Mouse (Mus musculus) testis, adult 2 months (tissue): ENCODE measurements at regions not wholly inside any gene's neighbourhood (a gene's known extent, or its start where the extent isn't known, plus 50 kb on each side); places are given as distances from the start of the nearest gene placed in this dataset.

Source experiments
- CTCF ChIP-seq: fragments of 200-500 bp; IDR thresholded peaks from 2 replicates; pipeline ENCODE4 v1.5.1; 2012; ENCODE audit warnings: low read depth, mild to moderate bottlenecking, inconsistent platforms, low read length, moderate library complexity; ENCODE audit not compliant: control insufficient read depth, insufficient read depth, insufficient replicate concordance
- POLR2A ChIP-seq: fragments of 200-500 bp; IDR thresholded peaks from 2 replicates; pipeline ENCODE4 v1.6.1; 2012; ENCODE audit warnings: low read depth, mild to moderate bottlenecking, inconsistent platforms, low read length, moderate library complexity; ENCODE audit not compliant: control insufficient read depth

DNA sequence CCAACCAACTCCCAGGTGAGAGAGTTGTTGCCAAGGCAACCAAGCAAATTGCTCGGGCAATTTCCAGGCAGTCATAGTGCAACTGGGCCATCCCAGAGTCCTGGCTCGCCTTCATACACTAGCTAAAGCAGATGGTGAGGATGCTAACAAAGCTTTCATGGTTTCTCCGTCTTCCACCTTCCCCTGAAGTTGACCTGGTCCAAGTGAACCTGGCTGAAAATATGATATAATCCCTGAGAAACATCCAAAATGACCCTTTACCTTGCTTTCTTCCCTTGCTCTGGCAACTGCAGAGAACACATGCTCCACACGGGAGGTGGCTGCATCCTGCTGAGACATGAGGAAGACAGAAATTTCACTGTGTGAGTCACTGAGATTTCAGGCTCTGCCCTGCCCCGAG lies 494.1 kb downstream of the Pdcd6ip start:
- TF ChIP-seq POLR2A, result no peak
- no peak for TF ChIP-seq CTCF
